Mouse (Mus musculus): ENCODE measurements around the gene Tpm3.

DNA sequence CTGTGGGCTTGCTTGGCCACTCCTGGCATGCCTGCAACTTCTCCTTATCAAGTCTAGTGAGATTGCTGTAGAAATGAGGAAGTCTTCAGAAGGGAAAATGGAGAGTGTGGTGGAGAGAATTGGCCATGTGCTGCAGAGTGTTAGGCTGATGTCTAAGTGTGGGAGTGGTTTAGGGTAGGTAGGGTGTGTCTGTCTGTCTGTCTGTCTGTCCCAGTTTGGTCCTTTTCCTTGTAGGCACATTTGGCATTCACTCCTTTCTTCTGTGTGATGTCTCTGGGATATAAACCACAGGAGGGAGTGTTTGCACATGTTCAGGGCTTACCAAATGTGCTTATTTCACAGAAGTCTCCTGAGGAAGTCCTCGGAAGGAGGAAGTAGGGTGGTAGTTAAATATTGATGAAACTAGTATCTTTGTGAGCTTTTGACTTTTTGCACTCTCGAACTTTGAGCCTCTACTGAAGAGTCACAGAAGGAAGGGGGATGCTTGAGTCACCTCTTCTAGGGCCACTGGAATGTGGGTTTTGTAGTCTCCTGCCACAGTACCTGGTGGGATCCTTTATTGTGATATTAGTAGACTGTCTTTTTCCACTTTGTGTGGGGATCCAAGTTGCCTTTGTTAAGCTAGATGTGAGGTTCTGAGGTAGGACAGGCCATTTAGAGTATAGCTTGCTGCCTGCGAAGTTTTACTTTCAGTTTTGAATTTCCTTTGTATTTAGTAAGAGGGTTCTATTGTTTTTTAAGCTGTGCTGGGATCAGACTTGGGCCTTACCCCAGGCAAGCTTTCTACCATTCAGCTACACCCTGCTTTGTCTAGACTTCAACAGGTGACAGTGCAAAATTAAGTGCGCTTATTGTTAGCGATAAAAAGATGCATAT, 9.2 kb downstream of the Tpm3 start:
- TF ChIP-seq CTCF (IDR thresholded peaks at IDR 0.05; ENCODE audit: borderline replicate concordance, control insufficient read depth, extremely low read depth, insufficient read depth, low read length, poor library complexity) = no peak
- no peak for TF ChIP-seq POLR2A (IDR thresholded peaks at IDR 0.05; ENCODE audit: control insufficient read depth, extremely low read depth, insufficient read depth, low read length, poor library complexity)
